Mouse (Mus musculus) CH12.LX (cell line): ENCODE data around the gene Nlrp9c.
"Not testable (repeated sequence)": the region's sequence is repeated elsewhere in the genome, so short reads cannot be mapped to it uniquely, and the experiment has no call there.

ENCODE experiments used
- CTCF ChIP-seq, 2 experiments: IDR thresholded peaks in 1 of 2; conservative IDR thresholded peaks in 1 of 2; 2 replicates each; pipeline ENCODE4 v1.5.1; 2011 to 2012; ENCODE audit warnings: low read depth in 2 of 2, low read length in 2 of 2, improper control_type of control experiment in 1 of 2, inconsistent platforms in 1 of 2, mild to moderate bottlenecking in 1 of 2, moderate library complexity in 1 of 2
- E2F4 ChIP-seq: IDR thresholded peaks from 2 replicates; pipeline ENCODE4 v1.6.1; 2011; ENCODE audit warnings: low read depth, low read length, improper control_type of control experiment; ENCODE audit not compliant: insufficient replicate concordance
- ELF1 ChIP-seq: IDR thresholded peaks from 2 replicates; pipeline ENCODE4 v1.6.1; 2014; ENCODE audit warnings: low read depth, mild to moderate bottlenecking, inconsistent platforms, low read length, improper control_type of control experiment
- EP300 ChIP-seq: IDR thresholded peaks from 2 replicates; pipeline ENCODE4 v1.6.1; 2011; ENCODE audit warnings: low read length, improper control_type of control experiment
- MAFK ChIP-seq: IDR thresholded peaks from 2 replicates; pipeline ENCODE4 v1.6.1; 2011; ENCODE audit warnings: low read length, improper control_type of control experiment; ENCODE audit not compliant: insufficient replicate concordance
- MEF2A ChIP-seq: IDR thresholded peaks from 2 replicates; pipeline ENCODE4 v1.6.1; 2014; ENCODE audit warnings: low read depth, mild to moderate bottlenecking, inconsistent platforms, low read length, improper control_type of control experiment, borderline replicate concordance
- MYC ChIP-seq: IDR thresholded peaks from 2 replicates; pipeline ENCODE4 v1.6.1; 2011; ENCODE audit warnings: low read depth, mild to moderate bottlenecking, improper control_type of control experiment, low read length
- POLR2A ChIP-seq: IDR thresholded peaks from 2 replicates; pipeline ENCODE4 v1.6.1; 2011; ENCODE audit warnings: low read depth, mild to moderate bottlenecking, improper control_type of control experiment, low read length
- SMC3 ChIP-seq: IDR thresholded peaks from 2 replicates; pipeline ENCODE4 v1.6.1; 2011; ENCODE audit warnings: low read depth, low read length, improper control_type of control experiment
- TCF12 ChIP-seq: IDR thresholded peaks from 2 replicates; pipeline ENCODE4 v1.6.1; 2014; ENCODE audit warnings: low read depth, mild to moderate bottlenecking, inconsistent platforms, low read length, improper control_type of control experiment
- ZC3H11A ChIP-seq: IDR thresholded peaks from 2 replicates; pipeline ENCODE4 v1.6.1; 2012; ENCODE audit warnings: low read depth, mild to moderate bottlenecking, inconsistent platforms, low read length, improper control_type of control experiment

- not testable (repeated sequence) for TF ChIP-seq POLR2A; MAFK; MEF2A; MYC; E2F4; TCF12; ELF1; CTCF (conservative IDR thresholded peaks at IDR 0.05 in 1 of 2, IDR thresholded peaks at IDR 0.05 in 1 of 2; ENCODE audit: low read depth in 2 of 2, low read length in 2 of 2); EP300; ZC3H11A; SMC3
These were observed 88.3 kb downstream of the Nlrp9c start for GRCm38 (mm10) chr7:26315194-26315593.
